Mouse (Mus musculus): ENCODE measurements around the gene Slc24a3.

- TF ChIP-seq CTCF (IDR thresholded peaks at IDR 0.05; ENCODE audit: insufficient read depth, low read length) = no peak
- no peak for TF ChIP-seq POLR2A (IDR thresholded peaks at IDR 0.05; ENCODE audit: borderline replicate concordance, extremely low read depth, low read depth, low read length)
These were observed 404.4 kb downstream of the Slc24a3 start for GRCm38 (mm10) chr2:145571943-145572342.
